Mouse (Mus musculus) testis, postnatal 10 days (tissue): Measurements from ENCODE around the gene Tet3.
A peak's percentile ranks its signal among the peaks of the same experiment; 100 is the strongest.

Source experiments
- DNase-seq: peaks from one replicate; pipeline ENCODE4 v3.0.0; 2021; ENCODE audit warnings: low spot score

Gene Tet3

GRCm38 (mm10) chr6:83459034-83459644 is at the start of gene Tet3:
TSS of gene Tet3 (minus strand) at chr6:83459084.
- no peak for DNase-seq

GRCm38 (mm10) chr6:83507168-83507546 is 48.3 kb upstream of the Tet3 start:
- no peak for DNase-seq

- peak; percentile 94 for DNase-seq
Observed at GRCm38 (mm10) chr6:83506258-83507167, 47.6 kb upstream of the Tet3 start, which contains the start of gene Dguok. TSS of gene Dguok (minus strand) at chr6:83506969.

- no peak for DNase-seq
Observed at GRCm38 (mm10) chr6:83505554-83505953, 46.7 kb upstream of the Tet3 start.

GRCm38 (mm10) chr6:83503361-83503760 is 44.5 kb upstream of the Tet3 start:
- no peak for DNase-seq

- DNase-seq, result no peak
Observed at GRCm38 (mm10) chr6:83502656-83503055, 43.8 kb upstream of the Tet3 start.

- no peak for DNase-seq
Observed at GRCm38 (mm10) chr6:83501524-83502310, 42.8 kb upstream of the Tet3 start.

GRCm38 (mm10) chr6:83500462-83500861 is 41.6 kb upstream of the Tet3 start:
- DNase-seq, result peak; percentile 60

- DNase-seq, result no peak
Observed at GRCm38 (mm10) chr6:83499078-83499477, 40.2 kb upstream of the Tet3 start.

- no peak for DNase-seq
Observed at GRCm38 (mm10) chr6:83496753-83497710, 38.1 kb upstream of the Tet3 start.

GRCm38 (mm10) chr6:83496009-83496752 is 37.3 kb upstream of the Tet3 start:
- no peak for DNase-seq

GRCm38 (mm10) chr6:83490622-83491021 is 31.7 kb upstream of the Tet3 start:
- DNase-seq, result no peak

- no peak for DNase-seq
Observed at GRCm38 (mm10) chr6:83488200-83488599, 29.3 kb upstream of the Tet3 start.

- DNase-seq, result no peak
Observed at GRCm38 (mm10) chr6:83487298-83487697, 28.4 kb upstream of the Tet3 start.

- no peak for DNase-seq
Observed at GRCm38 (mm10) chr6:83485854-83486253, 27.0 kb upstream of the Tet3 start.

GRCm38 (mm10) chr6:83483776-83484175 is 24.9 kb upstream of the Tet3 start:
- no peak for DNase-seq

GRCm38 (mm10) chr6:83482418-83483085 is 23.7 kb upstream of the Tet3 start:
- no peak for DNase-seq

- no peak for DNase-seq
Observed at GRCm38 (mm10) chr6:83480019-83480655, 21.3 kb upstream of the Tet3 start.

GRCm38 (mm10) chr6:83479193-83479592 is 20.3 kb upstream of the Tet3 start:
- DNase-seq, result no peak

- DNase-seq, result no peak
Observed at GRCm38 (mm10) chr6:83478628-83479027, 19.7 kb upstream of the Tet3 start.
